Mouse (Mus musculus) olfactory bulb, adult 2 months (tissue): Measurements from ENCODE around the gene Zfp3. TPM values are rescaled to one million over a fixed set of nuclear protein-coding genes. Genes with fewer than 3 reads are reported as not detected.
"Not testable (repeated sequence)": the region's sequence is repeated elsewhere in the genome, so short reads cannot be mapped to it uniquely, and the experiment has no call there.

ENCODE experiments used
- H3K27ac ChIP-seq: fragments of 200-500 bp; 2 replicates; pipeline ENCODE4 v1.5.1; 2012; ENCODE audit warnings: low read depth, low read length; ENCODE audit not compliant: insufficient read depth
- H3K4me1 ChIP-seq: fragments of 200-500 bp; 2 replicates; pipeline ENCODE4 v1.6.1; 2012; ENCODE audit warnings: low read length; ENCODE audit not compliant: control insufficient read depth, insufficient read depth
- H3K4me3 ChIP-seq: fragments of 200-500 bp; 2 replicates; pipeline ENCODE4 v1.5.1; 2012; ENCODE audit warnings: mild to moderate bottlenecking, low read depth, low read length, moderate library complexity; ENCODE audit not compliant: insufficient read depth
- CTCF ChIP-seq: fragments of 200-500 bp; IDR thresholded peaks from 2 replicates; pipeline ENCODE4 v1.5.1; 2012; ENCODE audit warnings: low read depth, mild to moderate bottlenecking, low read length, moderate library complexity; ENCODE audit not compliant: insufficient read depth
- POLR2A ChIP-seq: fragments of 200-500 bp; IDR thresholded peaks from 2 replicates; pipeline ENCODE4 v1.6.1; 2012; ENCODE audit warnings: mild to moderate bottlenecking, low read depth, low read length, moderate library complexity; ENCODE audit not compliant: insufficient read depth
- WGBS: fragments of 180-500 bp; shearing (Covaris S2); methylation state at CpG from one replicate; pipeline ENCODE4 v1.1.7; 2018; 5-methylcytosine and 5-hydroxymethylcytosine counted together
- polyA plus RNA-seq: library from polyadenylated mRNA; stranded (reverse); fragments of >200 nt; gene quantifications from 2 replicates; pipeline ENCODE4 v1.2.4, GENCODE M21; 2012; ENCODE audit warnings: low replicate concordance; ENCODE audit not compliant: missing spikeins, insufficient read depth, insufficient read length

The Zfp3 gene
- polyA plus RNA-seq, 1 experiment = not detected

DNA sequence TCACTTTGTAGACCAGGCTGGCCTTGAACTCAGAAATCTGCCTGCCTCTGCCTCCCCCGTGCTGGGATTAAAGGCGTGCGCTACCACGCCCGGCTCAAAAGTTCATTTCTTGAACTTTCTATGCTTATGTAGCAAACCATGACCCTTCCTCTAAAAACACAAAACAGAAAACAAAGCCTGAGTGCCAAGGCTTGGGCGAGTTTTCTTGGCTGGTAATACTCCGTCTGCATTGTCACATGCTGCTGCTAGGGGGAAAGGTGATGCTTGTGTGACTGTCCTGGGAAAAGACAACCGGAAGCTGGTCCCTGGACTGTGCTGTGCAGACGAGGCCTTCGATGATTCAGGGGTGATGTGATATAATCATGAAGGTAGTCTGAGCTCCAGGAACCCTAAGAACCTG is 10.9 kb upstream of the Zfp3 start:
- Histone ChIP-seq H3K4me3 (no peak overlapping the region), H3K27ac (no peak overlapping the region), H3K4me1 (no peaks in the 10 kb centered on the region)
- WGBS = 95% methylated on average over 10 of the region's 10 CpGs
- TF ChIP-seq POLR2A (no peak), CTCF (no peak)

DNA sequence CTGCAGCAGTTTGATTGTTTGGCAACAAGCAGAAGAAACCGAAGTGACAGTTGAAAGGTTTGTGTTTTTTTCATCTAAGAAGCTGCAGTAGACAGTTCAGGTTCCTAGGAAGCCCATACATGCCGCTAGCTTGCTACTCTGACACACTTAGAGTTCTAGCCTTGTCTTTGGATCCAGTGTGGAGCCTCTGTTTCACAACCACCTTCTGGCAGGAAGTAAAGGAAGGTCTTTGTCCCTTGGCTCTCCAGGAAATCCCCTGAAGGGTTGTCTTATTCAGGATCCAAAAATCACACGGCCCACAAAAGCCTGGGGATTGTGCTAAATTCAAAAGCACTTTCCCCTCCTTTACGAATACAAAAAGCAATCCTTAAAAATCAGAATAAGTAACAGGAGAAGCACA is 9.5 kb upstream of the Zfp3 start:
- 32% methylated on average over 4 of the region's 4 CpGs for whole genome bisulfite sequencing
- H3K4me3 ChIP-seq = no peak overlapping the region
- no peak for TF ChIP-seq POLR2A
- TF ChIP-seq CTCF = no peak
- no peak overlapping the region for H3K27ac ChIP-seq
- no peaks in the 10 kb centered on the region for H3K4me1 ChIP-seq

DNA sequence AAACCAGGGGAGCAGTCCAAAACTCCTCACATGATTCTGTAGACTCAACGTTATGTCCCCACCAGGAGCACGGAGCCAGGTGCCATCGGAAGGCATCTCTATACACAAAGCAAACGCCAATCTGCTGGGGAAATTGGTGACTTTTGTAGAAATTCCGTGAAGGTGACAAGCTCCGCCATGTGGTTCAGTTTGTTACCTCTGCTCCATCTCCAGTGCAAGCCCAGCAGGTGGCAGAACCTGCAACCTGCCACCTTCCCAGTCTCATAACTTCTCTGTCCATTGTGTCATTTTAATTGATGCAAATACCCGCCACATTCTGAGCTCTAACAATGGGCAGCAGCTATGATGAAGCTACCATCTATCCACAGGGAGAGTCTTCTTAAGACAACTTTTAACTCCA is 9.1 kb upstream of the Zfp3 start:
- 40% methylated on average over 7 of the region's 7 CpGs for WGBS
- no peak overlapping the region for H3K27ac ChIP-seq
- no peak overlapping the region for H3K4me3 ChIP-seq
- TF ChIP-seq POLR2A (no peak), CTCF (no peak)
- no peaks in the 10 kb centered on the region for H3K4me1 ChIP-seq

DNA sequence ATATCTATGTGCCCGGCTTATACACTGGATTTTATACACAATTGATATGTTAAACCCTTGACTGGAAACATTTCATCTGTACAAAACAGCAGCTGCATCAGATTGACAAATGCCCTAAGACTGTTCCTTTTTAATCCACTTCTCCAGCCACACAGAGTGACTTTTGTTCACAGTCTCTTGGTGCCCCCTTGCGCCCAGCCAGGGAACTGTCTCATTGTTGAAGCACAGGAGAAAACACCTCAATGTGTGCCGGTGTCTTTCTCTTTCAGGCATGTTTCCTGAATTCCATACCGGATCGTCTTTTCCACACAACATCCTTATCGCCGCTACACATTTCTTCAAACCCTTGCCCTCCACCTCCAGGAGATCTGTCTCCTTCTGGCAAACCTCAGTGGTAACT is 8.4 kb upstream of the Zfp3 start:
- TF ChIP-seq POLR2A (no peak), CTCF (peak; percentile 55)
- 4% methylated on average over 7 of the region's 7 CpGs for WGBS
- Histone ChIP-seq H3K4me3 (no peak overlapping the region), H3K27ac (no peak overlapping the region), H3K4me1 (no peaks in the 10 kb centered on the region)

DNA sequence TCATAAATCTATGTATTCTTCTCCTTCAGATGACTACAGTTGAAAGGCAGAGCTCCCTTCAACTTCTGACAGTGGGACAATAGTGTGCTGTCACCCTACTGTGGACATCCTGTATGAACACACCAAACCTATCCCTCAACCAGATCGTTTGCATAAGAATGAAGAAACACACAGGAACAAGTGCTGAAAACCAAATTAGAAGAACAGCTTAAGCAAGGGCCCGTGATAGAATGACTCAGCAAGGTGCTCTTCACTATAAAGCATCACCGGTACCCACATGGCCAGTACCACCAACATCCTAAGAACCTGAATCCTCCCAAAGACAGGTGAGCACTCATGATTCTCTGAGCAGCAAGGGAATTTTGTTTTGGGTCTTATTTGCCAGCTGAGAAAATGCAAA is 3.6 kb upstream of the Zfp3 start:
- WGBS = 53% methylated on average over 3 of the region's 3 CpGs
- not testable (repeated sequence) for H3K27ac ChIP-seq, H3K4me3 ChIP-seq, H3K4me1 ChIP-seq

DNA sequence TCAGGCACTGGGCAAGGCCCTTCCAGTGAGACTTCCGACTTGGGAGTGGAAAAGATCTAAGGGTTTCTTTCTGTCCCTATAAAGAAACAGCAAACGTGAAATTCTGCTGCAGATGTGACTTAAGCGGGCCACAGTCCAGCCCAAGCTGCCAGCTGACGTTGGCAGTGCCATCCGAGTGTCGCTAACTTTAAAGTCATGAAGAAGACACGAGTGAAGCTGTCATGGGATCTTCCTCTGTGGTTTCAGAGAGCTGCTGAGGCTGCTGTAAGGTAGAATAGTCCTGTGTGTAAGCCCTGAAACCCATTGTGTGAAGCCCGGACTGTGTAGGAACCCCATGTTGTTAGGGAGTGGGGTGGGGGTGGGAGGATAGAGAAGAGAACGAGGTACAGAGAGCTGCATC is 1.4 kb upstream of the Zfp3 start:
- peaks cover 6% of the 10 kb centered on the region for H3K4me1 ChIP-seq
- 80% methylated on average over 9 of the region's 9 CpGs for WGBS
- TF ChIP-seq CTCF (no peak), POLR2A (no peak)
- H3K4me3 ChIP-seq = no peak overlapping the region
- H3K27ac ChIP-seq = no peak overlapping the region

DNA sequence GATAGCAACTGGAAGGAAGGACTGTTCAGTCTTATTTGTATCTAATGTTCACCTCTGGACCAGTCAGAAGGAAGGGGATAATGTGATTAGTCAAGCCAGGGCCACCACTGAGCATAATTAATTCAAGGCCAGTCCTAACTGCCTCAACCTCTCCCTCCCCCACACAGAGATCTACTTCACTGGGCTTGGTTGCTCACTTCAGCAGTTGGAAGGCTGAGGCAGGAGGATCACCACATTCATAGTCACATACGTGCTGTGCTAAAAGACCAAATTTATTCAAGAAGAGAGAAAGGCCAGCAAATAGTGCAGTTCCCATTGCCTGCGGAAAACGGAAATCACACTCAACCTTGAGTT is 450 bp upstream of the Zfp3 start:
- Histone ChIP-seq H3K4me1 (peaks cover 6% of the 10 kb centered on the region), H3K4me3 (peak overlapping the region; percentile 71), H3K27ac (peak overlapping the region; percentile 66)
- 6% methylated on average over 3 of the region's 3 CpGs for whole genome bisulfite sequencing
- TF ChIP-seq CTCF (no peak), POLR2A (no peak)

DNA sequence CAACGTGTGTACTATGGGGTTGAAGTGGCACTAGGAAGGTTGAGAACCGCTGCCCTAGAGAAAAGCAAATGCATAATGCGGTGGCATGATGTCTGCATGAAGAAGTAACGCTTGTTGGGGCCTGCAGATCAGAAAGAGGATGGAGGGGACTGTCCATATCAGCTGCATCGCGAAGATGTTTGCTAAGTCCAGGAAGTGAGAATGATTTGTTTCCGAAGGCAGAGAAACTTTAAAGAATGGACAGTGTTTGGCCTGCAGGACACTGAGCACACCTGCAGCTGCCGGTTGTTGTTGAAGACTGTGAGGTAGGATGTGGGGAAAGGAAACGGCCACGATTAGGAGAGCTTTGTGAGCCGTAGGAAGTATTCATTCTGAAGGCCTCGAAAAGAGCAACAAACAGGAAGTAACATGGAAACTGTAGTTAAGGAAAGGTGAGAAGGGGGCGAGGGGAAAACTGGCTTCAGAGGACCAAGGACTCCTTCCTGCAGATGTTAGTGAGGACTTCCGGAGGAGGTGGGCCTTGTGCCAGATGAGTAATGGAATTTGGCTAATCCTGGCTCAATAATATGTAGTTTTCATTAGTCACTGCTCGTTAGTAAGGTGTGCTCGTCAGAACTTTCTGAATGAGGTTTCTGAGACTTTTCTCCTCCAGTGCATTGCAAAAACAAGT is 1.9 kb downstream of the Zfp3 start:
- TF ChIP-seq POLR2A (no peak), CTCF (no peak)
- peaks cover 6% of the 10 kb centered on the region for H3K4me1 ChIP-seq
- H3K27ac ChIP-seq = no peak overlapping the region
- WGBS = 66% methylated on average over 16 of the region's 16 CpGs
- no peak overlapping the region for H3K4me3 ChIP-seq

DNA sequence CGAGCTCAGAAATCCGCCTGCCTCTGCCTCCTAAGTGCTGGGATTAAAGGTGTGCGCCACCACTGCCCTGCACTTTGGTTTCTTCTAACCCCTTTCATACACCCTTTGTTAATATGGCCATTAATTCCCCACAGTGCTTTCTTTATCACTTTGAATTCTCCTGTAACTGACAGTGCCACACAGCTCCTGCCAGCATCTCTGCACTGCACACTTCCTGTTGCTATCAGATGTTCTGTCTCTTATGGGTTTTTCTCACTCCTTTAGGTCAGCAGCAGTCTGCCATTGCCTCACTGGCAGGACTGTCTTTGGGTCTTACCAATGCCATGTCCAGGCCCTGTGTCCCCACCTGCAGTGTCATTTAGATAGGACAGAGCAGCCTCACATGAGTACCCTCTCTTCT is 6.8 kb downstream of the Zfp3 start:
- Histone ChIP-seq H3K4me3 (no peak overlapping the region), H3K4me1 (peaks cover 3% of the 10 kb centered on the region), H3K27ac (no peak overlapping the region)
- WGBS = 97% methylated on average over 3 of the region's 3 CpGs
- TF ChIP-seq CTCF (no peak), POLR2A (no peak)

DNA sequence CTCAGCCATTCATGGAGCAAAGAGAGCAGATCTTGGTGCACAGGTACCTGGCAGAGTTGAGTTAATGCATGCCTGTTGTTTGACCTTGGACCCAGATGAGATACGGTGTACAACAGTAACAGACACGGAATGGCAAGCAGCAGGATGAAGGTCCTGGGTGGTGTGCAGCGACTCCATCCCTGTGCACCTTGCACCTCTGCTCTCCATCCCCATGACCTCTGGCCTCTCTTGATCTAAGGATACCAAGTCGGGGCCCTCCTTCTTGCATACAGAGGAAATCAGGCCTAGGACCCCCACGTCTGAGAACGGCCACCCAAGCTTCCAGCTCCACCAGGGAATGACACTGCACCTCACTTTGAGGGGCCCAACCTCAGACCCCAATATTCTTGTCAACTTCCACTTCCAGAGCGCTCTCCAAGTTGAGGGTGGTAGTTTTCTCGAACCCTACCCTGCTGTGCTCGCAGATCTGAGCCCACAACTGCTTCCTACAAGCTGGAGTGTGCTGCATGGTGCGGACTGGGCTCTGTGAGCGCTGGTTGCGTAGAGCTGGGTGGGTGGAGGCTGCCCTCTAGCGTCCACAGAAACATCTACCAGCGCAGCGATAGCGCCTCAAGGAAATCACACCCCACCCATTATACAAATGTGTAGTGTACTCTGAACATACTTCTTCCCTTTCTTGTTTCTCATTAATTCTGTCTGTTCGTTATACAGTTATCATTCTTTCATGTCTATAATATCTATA is 13.0 kb downstream of the Zfp3 start:
- WGBS = 27% methylated on average over 17 of the region's 17 CpGs

More for the DNA sequence above, 13.0 kb downstream of the Zfp3 start:
- Histone ChIP-seq H3K4me1 (peaks cover 2% of the 10 kb centered on the region; the same call in 1 of the 2 replicates), H3K27ac (no peak overlapping the region), H3K4me3 (no peak overlapping the region)
- peak; percentile 74 for TF ChIP-seq CTCF
- no peak for TF ChIP-seq POLR2A
